Mouse (Mus musculus) liver, postnatal 0 days (tissue): ENCODE results near the gene Mpg. TPM values are rescaled to one million over a fixed set of nuclear protein-coding genes. Genes with fewer than 3 reads are reported as not detected.

Experiments used
- ATAC-seq: fragments of 200-750 bp; cut with Nextera tagmentation; 2 replicates; pipeline ENCODE4 v1.8.0; 2017; ENCODE audit warnings: mild to moderate bottlenecking, moderate library complexity
- DNase-seq: peaks from one replicate; pipeline ENCODE4 v3.0.0-alpha.2; 2016
- H3K27ac ChIP-seq: fragments of 300-500 bp; sonication (generic); 2 replicates; pipeline ENCODE4 v1.5.1; 2014; ENCODE audit warnings: antibody characterized with exemption, moderate library complexity, mild to moderate bottlenecking, low read depth
- H3K27me3 ChIP-seq: fragments of 300-500 bp; sonication (generic); 2 replicates; pipeline ENCODE4 v1.6.1; 2014; ENCODE audit warnings: low read length, control low read depth, mixed read lengths; ENCODE audit not compliant: insufficient read depth
- H3K36me3 ChIP-seq: fragments of 300-500 bp; sonication (generic); replicated peaks from 2 replicates; pipeline ENCODE4 v1.6.1; 2014; ENCODE audit warnings: mild to moderate bottlenecking, control low read depth, low read length, moderate library complexity, mixed read lengths; ENCODE audit not compliant: insufficient read depth
- H3K4me1 ChIP-seq: fragments of 300-500 bp; sonication (generic); 2 replicates; pipeline ENCODE4 v1.6.1; 2014; ENCODE audit warnings: antibody characterized with exemption, mild to moderate bottlenecking, control low read depth; ENCODE audit not compliant: insufficient read depth
- H3K4me2 ChIP-seq: fragments of 300-500 bp; sonication (generic); 2 replicates; pipeline ENCODE4 v1.6.1; 2014; ENCODE audit warnings: low read depth, mild to moderate bottlenecking, low read length, moderate library complexity, mixed read lengths
- H3K4me3 ChIP-seq: fragments of 300-500 bp; sonication (generic); 2 replicates; pipeline ENCODE4 v1.5.1; 2014; ENCODE audit warnings: low read depth, low read length
- H3K9ac ChIP-seq: fragments of 300-500 bp; sonication (generic); replicated peaks from 2 replicates; pipeline ENCODE4 v1.6.1; 2014; ENCODE audit warnings: mild to moderate bottlenecking, moderate library complexity
- H3K9me3 ChIP-seq: fragments of 300-500 bp; sonication (generic); 2 replicates; pipeline ENCODE4 v1.6.1; 2016; ENCODE audit warnings: mild to moderate bottlenecking, control low read depth, low read length, mixed read lengths
- CTCF ChIP-seq: sonication (generic); IDR thresholded peaks from 2 replicates; pipeline ENCODE4 v1.5.1; 2016; ENCODE audit warnings: antibody characterized with exemption, low read depth
- EP300 ChIP-seq: IDR thresholded peaks from 2 replicates; pipeline ENCODE4 v1.6.1; 2016; ENCODE audit warnings: antibody characterized with exemption, low read depth, mild to moderate bottlenecking
- WGBS: fragments of 180-500 bp; shearing (Covaris S2); extraction: QIAGEN DNeasy Blood & Tissue Kit; methylation state at CpG from one replicate; pipeline ENCODE4 v1.1.7; 2014; ENCODE audit not compliant: insufficient replicate concordance; 5-methylcytosine and 5-hydroxymethylcytosine counted together
- polyA plus RNA-seq: library from polyadenylated mRNA; unstranded; fragments of >200 nt; fragmentation: Nextera tagmentation; extraction: Ambion mirVana; gene quantifications from 2 replicates; pipeline ENCODE4 v1.2.1, GENCODE M21; 2015

The Mpg gene
- polyA plus RNA-seq, 1 experiment from 2014 or later, result 13.5 TPM

DNA sequence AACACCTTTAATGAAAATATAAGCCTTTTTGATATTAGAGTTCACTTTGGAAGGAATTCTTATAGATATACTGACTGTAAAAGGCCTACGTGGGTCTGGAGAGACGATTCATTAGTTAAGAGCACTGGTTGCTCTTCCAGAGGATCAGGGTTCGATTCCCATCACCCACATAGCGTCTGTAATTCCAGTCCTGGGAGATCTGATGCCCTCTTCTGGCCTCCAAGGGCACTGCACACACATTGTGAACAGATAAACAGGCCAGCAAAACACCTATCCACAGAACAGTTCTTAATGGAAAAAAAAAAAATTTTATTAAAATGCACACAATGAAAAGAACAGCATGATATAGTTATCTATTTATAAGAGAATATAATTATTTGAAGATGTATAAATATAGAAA lies 39.0 kb upstream of the Mpg start:
- H3K4me2 ChIP-seq, result no peak overlapping the region
- TF ChIP-seq EP300, result no peak
- TF ChIP-seq CTCF, result peak; percentile 47
- no peak overlapping the region for H3K4me3 ChIP-seq
- H3K27ac ChIP-seq, result no peak overlapping the region
- DNase-seq, result peak; percentile 10
- no peaks in the 10 kb centered on the region for H3K27me3 ChIP-seq
- no peaks in the 10 kb centered on the region for H3K36me3 ChIP-seq
- no peak overlapping the region for H3K9ac ChIP-seq
- no peaks in the 10 kb centered on the region for H3K9me3 ChIP-seq
- ATAC-seq, result no peak
- no peaks in the 10 kb centered on the region for H3K4me1 ChIP-seq
- WGBS, result 80% methylated on average over 4 of the region's 4 CpGs

DNA sequence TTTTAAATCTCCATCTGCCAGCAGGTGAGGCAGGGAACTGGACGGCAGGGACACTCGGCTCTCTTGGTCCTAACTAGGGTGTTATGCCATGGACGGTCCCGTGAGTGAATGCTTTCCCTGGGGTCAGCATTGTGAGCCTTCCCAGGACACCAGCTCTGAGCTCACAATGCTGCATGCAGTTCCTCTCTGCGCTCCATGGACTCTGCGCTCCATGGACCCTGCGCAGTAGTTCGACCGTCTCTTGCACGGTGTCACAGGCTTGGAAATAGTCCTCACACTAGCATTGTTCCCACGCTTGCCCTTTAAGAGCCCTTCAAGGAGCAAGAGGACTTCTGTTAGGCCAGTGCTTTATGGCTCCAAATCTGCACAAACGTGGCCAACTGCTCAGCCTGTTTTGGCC lies 37.4 kb upstream of the Mpg start:
- 83% methylated on average over 12 of the region's 12 CpGs for WGBS
- Histone ChIP-seq H3K4me3 (no peak overlapping the region), H3K4me1 (no peaks in the 10 kb centered on the region), H3K36me3 (no peaks in the 10 kb centered on the region), H3K9me3 (no peaks in the 10 kb centered on the region), H3K27me3 (no peaks in the 10 kb centered on the region), H3K9ac (no peak overlapping the region), H3K4me2 (no peak overlapping the region), H3K27ac (no peak overlapping the region)
- no peak for DNase-seq
- ATAC-seq, result no peak
- TF ChIP-seq CTCF (no peak), EP300 (no peak)

DNA sequence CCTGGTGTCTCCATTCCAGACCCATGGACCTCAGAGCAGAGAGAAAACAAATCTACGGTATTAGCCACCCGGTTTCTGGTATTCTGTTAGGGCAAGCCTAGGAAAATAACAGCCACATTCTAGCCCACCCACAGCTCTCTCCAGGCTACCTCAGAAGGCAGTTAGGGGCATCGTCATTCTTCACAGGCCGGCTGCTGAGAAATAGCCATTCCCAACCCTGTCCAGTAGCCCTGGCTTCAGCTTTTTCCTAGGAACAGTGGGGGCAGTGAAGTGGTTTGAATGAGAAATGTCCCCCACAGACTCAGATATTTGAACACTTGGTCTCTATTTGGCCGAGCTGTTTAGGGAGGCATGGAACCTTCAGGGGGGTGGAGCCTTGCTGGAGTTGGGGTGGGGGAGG lies 36.9 kb upstream of the Mpg start:
- H3K4me1 ChIP-seq, result no peaks in the 10 kb centered on the region
- no peak overlapping the region for H3K4me3 ChIP-seq
- H3K27ac ChIP-seq, result no peak overlapping the region
- no peaks in the 10 kb centered on the region for H3K27me3 ChIP-seq
- H3K36me3 ChIP-seq, result no peaks in the 10 kb centered on the region
- ATAC-seq (no peak), DNase-seq (peak; percentile 7)
- WGBS, result 80% methylated on average over 5 of the region's 5 CpGs
- no peak overlapping the region for H3K4me2 ChIP-seq
- no peaks in the 10 kb centered on the region for H3K9me3 ChIP-seq
- no peak overlapping the region for H3K9ac ChIP-seq
- no peak for TF ChIP-seq EP300
- no peak for TF ChIP-seq CTCF

DNA sequence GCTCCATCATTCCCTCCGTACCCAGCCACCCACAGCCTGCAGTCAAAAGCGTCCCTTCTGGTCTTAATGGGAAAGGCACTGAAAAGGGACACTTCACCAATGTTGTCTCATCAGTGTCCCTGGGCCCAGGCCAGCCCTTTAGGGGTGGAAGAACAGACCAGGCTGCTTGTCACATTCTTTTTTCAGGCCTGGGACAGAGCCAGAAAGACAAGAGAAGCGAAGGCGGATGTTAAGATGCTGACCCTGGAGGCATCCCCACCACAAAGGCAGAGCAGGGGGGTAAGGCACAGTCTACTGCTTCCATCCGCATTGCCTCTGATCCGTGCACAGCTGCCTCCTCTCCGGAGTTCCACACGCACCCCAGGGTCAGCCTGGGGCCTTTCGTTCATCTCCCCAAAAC lies 36.2 kb upstream of the Mpg start:
- Histone ChIP-seq H3K4me3 (no peak overlapping the region), H3K4me1 (no peaks in the 10 kb centered on the region), H3K36me3 (no peaks in the 10 kb centered on the region), H3K9me3 (no peaks in the 10 kb centered on the region), H3K9ac (no peak overlapping the region), H3K4me2 (no peak overlapping the region), H3K27ac (no peak overlapping the region), H3K27me3 (no peaks in the 10 kb centered on the region)
- WGBS, result 85% methylated on average over 9 of the region's 9 CpGs
- ATAC-seq, result no peak
- DNase-seq, result no peak
- TF ChIP-seq CTCF, result no peak
- TF ChIP-seq EP300, result no peak

DNA sequence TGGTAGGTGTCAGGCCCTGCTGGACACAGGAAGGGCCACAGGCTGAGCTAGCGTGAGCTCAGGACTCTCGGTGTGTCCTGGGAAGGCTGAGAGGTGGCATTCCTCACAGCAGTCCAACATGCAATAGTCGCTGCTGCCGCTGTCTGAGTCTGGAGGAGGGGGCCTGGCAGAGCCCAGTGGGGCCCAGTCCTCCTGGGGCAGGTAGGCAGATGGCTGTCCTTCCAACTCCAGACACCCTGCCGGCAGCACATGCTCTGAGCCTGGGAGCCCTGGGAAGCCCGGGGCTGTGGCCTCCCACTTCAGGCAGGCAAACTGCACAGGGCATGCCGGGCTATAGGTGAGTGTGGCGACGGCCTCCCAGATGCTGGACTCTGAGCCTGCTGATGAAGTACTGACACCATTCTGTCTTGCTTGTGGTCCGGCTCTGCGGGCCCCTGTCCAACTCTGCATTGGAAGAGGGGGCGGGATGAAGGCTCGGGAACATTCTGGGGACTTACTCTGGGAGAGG lies 35.6 kb upstream of the Mpg start:
- H3K4me3 ChIP-seq, result no peak overlapping the region
- ATAC-seq (no peak), DNase-seq (no peak)
- WGBS, result 84% methylated on average over 13 of the region's 13 CpGs
- no peak overlapping the region for H3K9ac ChIP-seq
- H3K9me3 ChIP-seq, result no peaks in the 10 kb centered on the region
- no peak overlapping the region for H3K27ac ChIP-seq
- H3K4me1 ChIP-seq, result no peaks in the 10 kb centered on the region
- no peak overlapping the region for H3K4me2 ChIP-seq
- H3K36me3 ChIP-seq, result no peaks in the 10 kb centered on the region
- TF ChIP-seq CTCF, result no peak
- no peaks in the 10 kb centered on the region for H3K27me3 ChIP-seq

DNA sequence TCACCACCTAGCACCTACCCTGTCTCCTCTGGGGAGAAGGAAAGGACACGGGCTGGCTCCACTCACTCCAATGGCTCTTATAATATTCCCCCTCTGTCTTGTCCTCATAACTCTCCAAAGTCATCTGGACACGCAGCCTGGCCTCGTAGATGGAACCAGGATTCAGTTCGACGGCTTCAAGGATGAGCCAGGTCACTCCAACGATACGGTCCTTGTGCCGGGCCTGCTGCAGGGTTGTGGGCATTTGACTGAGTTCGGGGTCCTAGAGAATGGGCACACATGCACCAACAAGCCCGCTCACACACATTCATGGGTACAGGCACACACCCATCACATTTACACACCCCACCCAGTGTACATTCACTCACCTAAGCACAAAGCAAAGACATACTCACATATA lies 33.1 kb upstream of the Mpg start:
- H3K4me2 ChIP-seq, result no peak overlapping the region
- ATAC-seq (no peak), DNase-seq (no peak)
- no peaks in the 10 kb centered on the region for H3K4me1 ChIP-seq
- no peaks in the 10 kb centered on the region for H3K9me3 ChIP-seq
- no peak overlapping the region for H3K9ac ChIP-seq
- H3K4me3 ChIP-seq, result no peak overlapping the region
- WGBS, result 80% methylated on average over 10 of the region's 10 CpGs
- H3K27ac ChIP-seq, result no peak overlapping the region
- no peak for TF ChIP-seq CTCF
- TF ChIP-seq EP300, result no peak
- no peaks in the 10 kb centered on the region for H3K27me3 ChIP-seq
- no peaks in the 10 kb centered on the region for H3K36me3 ChIP-seq

DNA sequence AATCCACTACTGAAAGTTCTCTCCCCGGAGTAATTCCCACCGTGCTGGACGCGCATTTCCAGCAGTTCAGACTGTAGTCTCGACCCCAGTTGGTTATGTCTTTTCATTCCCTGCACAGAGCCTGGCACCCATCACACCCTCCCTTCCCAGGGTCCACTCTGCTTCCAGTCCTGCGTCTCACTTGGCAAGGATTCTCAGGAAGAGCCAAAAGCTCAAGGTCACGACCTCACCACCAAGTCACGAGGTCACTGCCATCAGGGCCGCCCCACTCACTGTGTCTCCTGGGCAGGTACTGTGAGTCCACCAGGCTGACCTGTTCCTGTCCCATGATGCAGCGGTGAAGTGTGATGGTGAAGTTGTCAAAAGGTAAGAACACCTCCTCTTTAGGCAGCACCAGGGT lies 32.2 kb upstream of the Mpg start:
- WGBS, result 70% methylated on average over 10 of the region's 10 CpGs
- no peak overlapping the region for H3K4me3 ChIP-seq
- H3K9ac ChIP-seq, result no peak overlapping the region
- ATAC-seq (no peak), DNase-seq (no peak)
- H3K9me3 ChIP-seq, result no peaks in the 10 kb centered on the region
- TF ChIP-seq CTCF (no peak), EP300 (no peak)
- no peaks in the 10 kb centered on the region for H3K36me3 ChIP-seq
- no peaks in the 10 kb centered on the region for H3K27me3 ChIP-seq
- no peak overlapping the region for H3K27ac ChIP-seq
- no peak overlapping the region for H3K4me2 ChIP-seq
- H3K4me1 ChIP-seq, result no peaks in the 10 kb centered on the region
